Mouse (Mus musculus) heart, embryonic 13.5 days (tissue): ENCODE data around the gene Fastkd2. TPM values are rescaled to one million over a fixed set of nuclear protein-coding genes. Genes with fewer than 3 reads are reported as not detected.

ENCODE experiments used
- ATAC-seq: fragments of 200-750 bp; cut with Nextera tagmentation; 2 replicates; pipeline ENCODE4 v1.8.0; 2017; ENCODE audit warnings: moderate TSS enrichment; ENCODE audit not compliant: insufficient number of reproducible peaks, low FRiP score, low TSS enrichment; ENCODE audit errors: extremely low read depth
- H3K27ac ChIP-seq: fragments of 300-500 bp; sonication (generic); replicated peaks from 2 replicates; pipeline ENCODE4 v1.5.1; 2015; ENCODE audit warnings: moderate library complexity, mild to moderate bottlenecking, inconsistent platforms
- H3K27me3 ChIP-seq: fragments of 300-500 bp; sonication (generic); replicated peaks from 2 replicates; pipeline ENCODE4 v1.6.1; 2015; ENCODE audit warnings: mild to moderate bottlenecking, inconsistent platforms
- H3K36me3 ChIP-seq: fragments of 300-500 bp; sonication (generic); 2 replicates; pipeline ENCODE4 v1.6.1; 2015; ENCODE audit warnings: mild to moderate bottlenecking, inconsistent platforms
- H3K4me1 ChIP-seq: fragments of 300-500 bp; sonication (generic); 2 replicates; pipeline ENCODE4 v1.6.1; 2015; ENCODE audit warnings: inconsistent platforms
- H3K4me2 ChIP-seq: fragments of 300-500 bp; sonication (generic); 2 replicates; pipeline ENCODE4 v1.6.1; 2015; ENCODE audit warnings: inconsistent platforms, mild to moderate bottlenecking, moderate library complexity
- H3K4me3 ChIP-seq: fragments of 300-500 bp; sonication (generic); 2 replicates; pipeline ENCODE4 v1.5.1; 2015; ENCODE audit warnings: moderate library complexity, mild to moderate bottlenecking, inconsistent platforms
- H3K9ac ChIP-seq: fragments of 300-500 bp; sonication (generic); 2 replicates; pipeline ENCODE4 v1.6.1; 2015; ENCODE audit warnings: inconsistent platforms, mild to moderate bottlenecking, moderate library complexity
- H3K9me3 ChIP-seq: fragments of 300-500 bp; sonication (generic); 2 replicates; pipeline ENCODE4 v1.6.1; 2016; ENCODE audit warnings: inconsistent platforms
- WGBS: fragments of 180-500 bp; shearing (Covaris S2); methylation state at CpG from one replicate; pipeline ENCODE4 v1.1.7; 2015; ENCODE audit warnings: mixed read lengths; 5-methylcytosine and 5-hydroxymethylcytosine counted together
- polyA plus RNA-seq: library from polyadenylated mRNA; unstranded; fragments of >200 nt; fragmentation: Nextera tagmentation; extraction: Ambion mirVana; gene quantifications from 2 replicates; pipeline ENCODE4 v1.2.1, GENCODE M21; 2015

The Fastkd2 gene
- 44.6 and 45.4 TPM in 2 replicates for polyA plus RNA-seq

DNA sequence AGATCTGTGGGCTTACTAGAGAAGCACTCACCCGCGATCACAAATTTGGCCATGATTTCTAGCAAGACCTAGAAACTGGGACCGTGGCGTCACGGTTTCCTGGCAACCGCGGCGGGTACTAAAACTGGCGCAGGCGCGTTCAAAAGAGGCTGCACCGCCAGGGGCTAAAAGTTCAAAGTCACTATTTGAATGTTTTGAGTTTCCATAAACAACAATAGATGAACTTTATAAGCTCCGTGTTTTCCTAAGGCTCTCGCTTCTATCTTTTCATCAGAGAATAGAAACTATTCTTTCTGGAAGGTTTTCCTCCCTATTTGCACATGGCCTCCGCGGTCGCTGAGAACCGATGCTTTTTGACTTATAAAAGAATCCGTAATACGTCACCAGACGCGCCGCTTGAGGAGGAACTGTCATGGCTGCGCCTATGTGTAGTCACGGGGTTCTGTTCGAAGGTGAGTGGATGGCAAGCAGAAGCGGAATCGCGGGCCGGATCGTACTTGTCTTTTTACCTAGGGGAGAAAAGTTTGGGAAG lies at the start of gene Fastkd2, which contains the start of gene Mdh1b:
Fastkd2 (plus strand) TSS at position 375 of the 532 bp plus-strand sequence.
Mdh1b (minus strand) TSS at position 79 of the 532 bp plus-strand sequence.
- H3K4me2 ChIP-seq: peak within 1 kb of the TSS; percentile 77
- no peaks in the 10 kb centered on the region for H3K9me3 ChIP-seq
- H3K4me1 ChIP-seq: peaks cover 19% of the 10 kb centered on the region
- H3K27ac ChIP-seq: no peak within 1 kb of the TSS
- whole genome bisulfite sequencing: under 1% methylated on average over 31 of the region's 31 CpGs
- 0 out of 2 replicates have a peak, but pooled peaks have one; percentile 58 for ATAC-seq
- H3K27me3 ChIP-seq: no peaks in the 10 kb centered on the region; the same call in 1 of the 2 replicates
- peak within 1 kb of the TSS; percentile 85 for H3K4me3 ChIP-seq
- peak within 1 kb of the TSS; percentile 85 for H3K9ac ChIP-seq
- no peaks in the 10 kb centered on the region; the same call in 1 of the 2 replicates for H3K36me3 ChIP-seq

DNA sequence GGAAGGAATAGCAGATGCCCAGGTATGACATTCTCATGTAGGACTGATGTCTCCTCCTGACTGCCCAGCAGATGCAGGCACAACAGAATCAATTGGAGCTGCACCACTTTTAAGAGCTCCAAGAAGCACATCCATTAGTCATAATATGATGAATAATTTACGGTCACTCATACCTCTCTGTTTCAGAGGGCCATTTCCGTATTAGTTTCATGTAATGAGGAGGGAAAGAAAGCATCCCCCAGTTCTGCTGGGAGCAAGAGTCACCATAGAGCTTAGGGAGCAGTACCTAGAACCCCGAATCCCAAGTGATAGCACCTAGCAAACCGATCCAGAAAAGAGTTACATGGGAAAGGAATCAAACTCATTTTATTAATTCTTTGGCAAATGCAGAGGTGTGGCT lies 43.6 kb upstream of the Fastkd2 start, which contains the start of gene Dytn:
Dytn (minus strand) TSS at position 101 of the 400 bp plus-strand sequence.
- H3K4me1 ChIP-seq: no peaks in the 10 kb centered on the region
- no peaks in the 10 kb centered on the region for H3K36me3 ChIP-seq
- no peaks in the 10 kb centered on the region for H3K9me3 ChIP-seq
- H3K27me3 ChIP-seq: no peaks in the 10 kb centered on the region
- no peak within 1 kb of the TSS for H3K27ac ChIP-seq
- no peak within 1 kb of the TSS for H3K4me3 ChIP-seq
- 76% methylated on average over 4 of the region's 4 CpGs for WGBS
- no peak within 1 kb of the TSS for H3K9ac ChIP-seq
- H3K4me2 ChIP-seq: no peak within 1 kb of the TSS
- ATAC-seq: no peak

DNA sequence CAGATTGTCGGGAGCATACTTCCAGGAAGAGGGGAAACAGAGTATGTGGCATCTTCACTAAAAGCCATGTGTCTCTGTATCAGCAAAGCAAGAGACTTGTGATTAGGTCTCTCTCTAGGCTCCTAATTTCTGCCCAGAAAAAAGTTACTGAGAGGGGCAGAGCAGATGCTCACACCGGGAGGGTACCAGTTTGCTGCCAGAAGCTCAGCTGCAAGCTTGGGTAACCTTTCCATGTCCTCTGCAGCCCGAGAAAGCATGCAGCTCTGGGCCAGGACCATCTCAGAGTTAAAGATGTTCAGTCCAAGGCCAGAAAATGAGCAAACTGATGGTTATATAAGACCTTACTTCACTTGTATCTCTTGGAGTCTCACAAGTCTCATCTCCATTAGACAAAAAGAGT lies 33.6 kb upstream of the Fastkd2 start:
- Histone ChIP-seq H3K4me3 (no peak overlapping the region), H3K9ac (no peak overlapping the region), H3K27me3 (no peaks in the 10 kb centered on the region), H3K9me3 (no peaks in the 10 kb centered on the region), H3K4me2 (no peak overlapping the region), H3K27ac (no peak overlapping the region), H3K36me3 (no peaks in the 10 kb centered on the region), H3K4me1 (peaks cover 3% of the 10 kb centered on the region; the same call in 1 of the 2 replicates)
- 58% methylated on average over 3 of the region's 3 CpGs for WGBS
- ATAC-seq: no peak

DNA sequence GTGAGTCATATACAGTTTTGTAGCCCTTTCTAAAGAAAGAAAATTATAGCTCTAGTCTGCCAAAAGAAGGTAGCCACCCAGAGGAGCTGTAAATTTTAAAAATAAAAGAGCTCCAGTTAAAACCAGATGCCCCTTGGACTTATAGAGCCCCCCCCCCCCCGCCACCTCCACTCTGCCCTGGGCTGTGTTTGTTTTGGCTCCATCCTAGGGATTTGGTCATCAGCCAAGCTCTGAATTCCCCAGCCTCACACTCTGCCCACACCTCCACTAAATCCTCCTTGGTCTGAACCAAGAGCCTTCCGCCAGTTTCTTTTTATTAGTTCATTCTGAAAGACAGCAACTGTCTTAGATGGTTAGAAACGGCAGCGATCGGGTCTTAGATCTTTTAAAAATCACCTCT lies 24.7 kb upstream of the Fastkd2 start:
- no peak overlapping the region for H3K9ac ChIP-seq
- no peaks in the 10 kb centered on the region for H3K27me3 ChIP-seq
- no peak overlapping the region for H3K27ac ChIP-seq
- H3K9me3 ChIP-seq: no peaks in the 10 kb centered on the region
- 48% methylated on average over 5 of the region's 5 CpGs for WGBS
- H3K4me3 ChIP-seq: no peak overlapping the region
- H3K4me2 ChIP-seq: peak overlapping the region; percentile 42
- H3K36me3 ChIP-seq: no peaks in the 10 kb centered on the region
- H3K4me1 ChIP-seq: 0 out of 2 replicates have a peak, but pooled peaks cover 3% of the 10 kb centered on the region
- no peak for ATAC-seq

DNA sequence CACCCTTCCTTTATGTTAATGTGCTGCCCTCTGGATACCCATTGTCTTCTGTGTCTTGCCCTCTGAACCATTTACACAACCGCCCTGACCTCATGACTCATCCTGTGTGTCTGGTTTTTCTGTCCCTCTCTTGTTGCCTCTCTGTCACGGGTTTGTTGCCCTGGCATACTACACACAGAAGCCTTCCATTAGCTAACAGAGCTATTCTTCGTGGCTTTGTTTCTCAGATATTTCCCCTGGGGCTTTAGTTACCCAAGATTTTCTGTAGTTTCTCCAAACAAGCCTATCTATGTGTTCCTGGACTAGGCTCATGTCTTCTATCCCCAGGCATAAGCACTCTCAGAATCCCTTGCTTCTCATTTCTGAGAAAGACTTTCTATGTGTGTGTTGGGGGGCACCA lies 21.5 kb upstream of the Fastkd2 start:
- Histone ChIP-seq H3K36me3 (no peaks in the 10 kb centered on the region), H3K9ac (no peak overlapping the region), H3K4me3 (no peak overlapping the region), H3K27ac (no peak overlapping the region), H3K4me1 (0 out of 2 replicates have a peak, but pooled peaks cover 3% of the 10 kb centered on the region), H3K9me3 (no peaks in the 10 kb centered on the region), H3K4me2 (no peak overlapping the region), H3K27me3 (no peaks in the 10 kb centered on the region; the same call in 1 of the 2 replicates)
- no peak for ATAC-seq
- 68% methylated on average over 3 of the region's 3 CpGs for WGBS

DNA sequence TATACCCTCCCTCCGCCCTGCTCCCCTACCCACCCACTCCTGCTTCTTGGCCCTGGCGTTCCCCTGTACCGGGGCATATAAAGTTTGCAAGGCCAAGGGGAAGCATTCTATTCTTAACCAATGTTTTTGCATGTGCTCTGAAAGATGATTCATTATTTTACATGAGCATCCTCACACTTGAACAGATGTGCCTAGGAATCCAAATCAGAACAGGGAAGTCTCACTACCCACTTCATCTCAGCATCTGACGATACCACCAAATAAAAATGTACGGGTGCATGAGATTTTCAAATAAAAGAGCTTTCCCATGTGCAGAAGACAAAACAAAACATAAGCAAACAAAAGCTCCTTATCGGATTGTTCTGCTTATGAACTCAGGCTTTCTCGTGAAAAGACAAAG lies 10.3 kb upstream of the Fastkd2 start:
- H3K27me3 ChIP-seq: peaks cover 7% of the 10 kb centered on the region; the same call in 1 of the 2 replicates
- H3K27ac ChIP-seq: no peak overlapping the region
- no peak for ATAC-seq
- no peak overlapping the region for H3K9ac ChIP-seq
- no peaks in the 10 kb centered on the region for H3K36me3 ChIP-seq
- WGBS: 80% methylated on average over 7 of the region's 7 CpGs
- no peaks in the 10 kb centered on the region for H3K4me1 ChIP-seq
- no peak overlapping the region for H3K4me3 ChIP-seq
- no peaks in the 10 kb centered on the region for H3K9me3 ChIP-seq
- H3K4me2 ChIP-seq: no peak overlapping the region

DNA sequence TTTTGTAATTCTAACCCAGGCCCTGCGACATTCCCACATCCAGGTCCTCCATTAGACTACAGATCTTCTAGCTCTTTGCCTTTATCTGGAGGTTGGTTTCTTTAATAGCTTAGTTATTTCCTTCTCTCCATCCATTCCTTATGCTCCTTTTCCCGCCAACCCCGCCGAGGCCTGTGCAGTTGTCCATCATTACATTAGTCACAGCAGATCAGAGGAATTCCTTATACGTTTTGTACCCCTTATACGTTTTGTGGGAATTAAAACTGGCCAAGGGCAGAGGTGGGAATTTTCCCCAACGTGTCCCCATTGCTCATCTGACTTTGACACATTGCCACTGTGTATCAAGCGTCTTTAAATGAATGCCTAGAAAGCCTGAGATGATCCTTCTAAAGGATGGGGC lies 618 bp upstream of the Fastkd2 start:
- H3K27ac ChIP-seq: no peak overlapping the region
- no peaks in the 10 kb centered on the region for H3K9me3 ChIP-seq
- H3K27me3 ChIP-seq: no peaks in the 10 kb centered on the region; the same call in 1 of the 2 replicates
- H3K4me3 ChIP-seq: peak overlapping the region; percentile 85
- H3K4me2 ChIP-seq: peak overlapping the region; percentile 77
- peaks cover 19% of the 10 kb centered on the region for H3K4me1 ChIP-seq
- no peak for ATAC-seq
- no peaks in the 10 kb centered on the region; the same call in 1 of the 2 replicates for H3K36me3 ChIP-seq
- WGBS: 45% methylated on average over 8 of the region's 8 CpGs
- peak overlapping the region; percentile 85 for H3K9ac ChIP-seq

DNA sequence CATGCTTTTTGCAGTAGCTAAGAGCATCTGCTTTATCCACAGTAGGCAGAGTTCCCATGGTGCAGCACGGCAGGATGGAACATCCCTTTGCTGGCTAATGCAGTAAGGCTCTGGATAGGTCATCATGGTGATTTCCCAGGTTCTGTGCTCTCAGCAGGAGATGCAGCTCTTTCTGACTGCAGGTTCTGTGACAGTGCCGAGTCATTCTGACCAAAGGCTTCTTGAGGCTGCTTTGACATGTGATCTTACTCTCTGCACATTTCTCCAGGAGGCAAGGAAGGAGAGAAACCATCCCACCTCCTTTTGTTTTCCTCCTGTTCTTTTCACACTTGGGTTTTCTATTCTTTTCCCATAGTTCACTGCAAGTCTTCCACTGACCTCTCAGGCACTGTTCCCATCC lies 25.6 kb downstream of the Fastkd2 start:
- no peak overlapping the region for H3K4me3 ChIP-seq
- no peak for ATAC-seq
- WGBS: 53% methylated on average over 2 of the region's 2 CpGs
- no peaks in the 10 kb centered on the region for H3K27me3 ChIP-seq
- no peak overlapping the region for H3K4me2 ChIP-seq
- no peaks in the 10 kb centered on the region for H3K4me1 ChIP-seq
- H3K9ac ChIP-seq: no peak overlapping the region
- H3K9me3 ChIP-seq: no peaks in the 10 kb centered on the region
- H3K36me3 ChIP-seq: peaks cover 26% of the 10 kb centered on the region
- H3K27ac ChIP-seq: no peak overlapping the region

DNA sequence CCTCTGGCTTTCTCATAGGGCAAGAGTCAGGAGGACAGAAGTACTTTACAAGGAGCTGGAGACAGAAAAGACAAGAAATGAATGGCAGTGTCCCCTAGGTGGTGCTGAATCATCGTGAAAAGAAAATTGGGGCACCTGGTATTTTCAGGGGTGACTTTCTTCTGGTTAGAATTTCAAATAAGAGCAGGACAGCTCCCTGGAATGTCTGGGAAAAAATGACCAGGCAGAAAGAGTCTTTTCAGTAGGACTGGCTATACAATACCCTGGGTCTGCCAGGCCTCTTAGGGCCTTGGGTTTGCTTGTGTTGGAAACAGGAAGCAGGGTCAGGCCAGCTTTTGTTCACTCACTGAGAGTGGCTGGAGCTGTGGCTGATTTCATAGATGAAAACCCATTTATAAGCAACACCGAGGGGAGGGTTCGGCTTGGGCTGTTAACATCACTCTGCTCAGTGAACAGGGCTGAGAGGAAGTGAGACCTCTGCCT lies 32.8 kb downstream of the Fastkd2 start:
- ATAC-seq: peak; percentile 14; the same call in 1 of the 2 replicates
- peak overlapping the region; percentile 22; the same call in 1 of the 2 replicates for H3K27ac ChIP-seq
- 33% methylated on average over 3 of the region's 3 CpGs for WGBS

DNA sequence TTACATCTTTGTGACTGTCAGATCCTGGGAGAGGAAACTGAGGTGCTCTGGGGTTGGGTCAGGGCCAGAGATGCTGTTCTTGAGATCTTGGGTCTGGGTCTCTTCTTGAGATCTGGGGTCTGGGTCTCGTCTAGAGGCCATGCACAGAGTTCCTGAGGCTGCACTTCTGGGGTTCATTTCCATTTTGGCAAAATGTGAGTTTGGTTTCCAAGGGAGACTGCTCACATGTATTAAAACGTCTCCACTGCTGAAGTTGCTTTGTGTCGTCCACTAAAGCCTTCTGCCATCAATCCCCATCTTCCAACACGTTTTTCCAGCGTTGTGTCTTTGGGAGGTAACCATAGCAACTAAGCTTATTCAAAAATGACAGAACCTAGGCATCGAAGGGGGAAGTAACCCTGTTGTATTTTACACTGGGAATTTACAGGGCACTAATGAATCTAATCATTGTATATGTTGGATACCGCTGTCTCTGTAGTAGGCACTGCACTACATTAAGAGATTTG lies 33.5 kb downstream of the Fastkd2 start:
- Histone ChIP-seq H3K36me3 (no peaks in the 10 kb centered on the region), H3K9me3 (no peaks in the 10 kb centered on the region), H3K27ac (peak overlapping the region; percentile 22; the same call in 1 of the 2 replicates), H3K27me3 (no peaks in the 10 kb centered on the region), H3K4me1 (peaks cover 3% of the 10 kb centered on the region; the same call in 1 of the 2 replicates), H3K4me3 (no peak overlapping the region), H3K9ac (no peak overlapping the region), H3K4me2 (no peak overlapping the region)
- WGBS: 55% methylated on average over 7 of the region's 7 CpGs
- ATAC-seq: no peak

More for the DNA sequence above, 32.8 kb downstream of the Fastkd2 start:
- no peak overlapping the region for H3K9ac ChIP-seq
- no peaks in the 10 kb centered on the region for H3K27me3 ChIP-seq
- H3K36me3 ChIP-seq: no peaks in the 10 kb centered on the region
- H3K9me3 ChIP-seq: no peaks in the 10 kb centered on the region
- H3K4me1 ChIP-seq: peaks cover 3% of the 10 kb centered on the region; the same call in 1 of the 2 replicates
- no peak overlapping the region for H3K4me3 ChIP-seq
- no peak overlapping the region for H3K4me2 ChIP-seq

DNA sequence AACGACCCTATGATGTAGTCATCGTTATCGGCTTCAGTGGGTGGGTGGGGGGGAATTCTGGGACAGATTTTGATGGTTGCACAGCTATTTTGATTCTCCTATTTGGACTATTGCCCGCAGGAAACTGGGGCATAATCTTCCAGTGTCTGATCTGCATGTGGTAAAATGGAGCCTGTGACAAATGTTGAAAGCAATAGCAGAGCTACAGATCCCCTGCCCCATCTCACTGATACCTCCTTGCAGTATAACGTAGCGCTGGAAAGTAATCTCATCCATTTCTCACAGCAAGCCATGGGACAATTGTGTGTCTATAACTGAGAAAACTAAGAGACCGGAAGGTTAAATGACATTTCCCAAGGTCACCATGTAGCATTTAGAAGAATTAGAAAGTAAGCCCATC lies 34.0 kb downstream of the Fastkd2 start:
- Histone ChIP-seq H3K4me1 (peaks cover 3% of the 10 kb centered on the region; the same call in 1 of the 2 replicates), H3K9me3 (no peaks in the 10 kb centered on the region), H3K27ac (no peak overlapping the region), H3K9ac (no peak overlapping the region), H3K27me3 (no peaks in the 10 kb centered on the region), H3K4me2 (no peak overlapping the region), H3K4me3 (no peak overlapping the region), H3K36me3 (no peaks in the 10 kb centered on the region)
- 70% methylated on average over 7 of the region's 7 CpGs for WGBS
- no peak for ATAC-seq
